Mouse (Mus musculus): Measurements from ENCODE around the gene Gldc. TPM values are rescaled to one million over a fixed set of nuclear protein-coding genes. Genes with fewer than 3 reads are reported as not detected.
"Not testable (repeated sequence)": the region's sequence is repeated elsewhere in the genome, so short reads cannot be mapped to it uniquely, and the experiment has no call there.

Gene Gldc
- polyA plus RNA-seq (2012; rRNA removed) = 49.3 and 52.7 TPM in 2 replicates

DNA sequence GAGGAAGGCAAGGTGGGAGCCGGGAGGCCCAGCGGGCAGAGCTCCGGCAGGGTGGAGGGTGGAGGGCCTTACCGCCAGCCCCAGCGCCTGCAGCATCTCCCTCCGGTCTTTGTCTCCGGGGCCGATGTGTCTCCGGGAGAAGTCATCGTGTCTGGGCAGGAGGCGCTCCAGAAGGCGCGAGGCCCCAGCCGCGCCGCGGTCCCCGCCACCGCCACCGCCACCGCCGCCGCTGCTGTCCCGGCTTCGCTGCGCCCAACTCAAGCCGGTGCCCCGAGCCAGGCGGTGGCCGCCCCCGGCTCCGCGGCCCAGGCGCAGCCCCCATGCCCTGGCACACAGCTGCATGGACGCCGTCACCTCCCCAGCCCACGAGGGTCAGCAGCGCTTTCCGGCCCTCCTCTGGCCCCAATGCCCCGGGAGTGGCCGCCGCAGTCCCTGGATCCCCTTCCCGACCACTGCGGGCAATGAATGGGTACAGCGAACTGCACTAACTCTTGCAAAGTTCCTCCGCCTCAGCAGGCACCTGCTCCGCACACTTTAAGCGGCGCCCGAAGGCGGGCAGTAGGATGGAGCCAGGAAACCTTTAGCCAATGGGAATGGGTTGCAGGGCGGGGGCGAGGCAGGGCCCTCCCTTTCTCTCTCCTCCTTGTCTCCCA is at the start of gene Gldc:
Gldc (minus strand) TSS at position 511 of the 653 bp plus-strand sequence.
- DNase-seq (ENCODE audit: low read depth) = no peak

DNA sequence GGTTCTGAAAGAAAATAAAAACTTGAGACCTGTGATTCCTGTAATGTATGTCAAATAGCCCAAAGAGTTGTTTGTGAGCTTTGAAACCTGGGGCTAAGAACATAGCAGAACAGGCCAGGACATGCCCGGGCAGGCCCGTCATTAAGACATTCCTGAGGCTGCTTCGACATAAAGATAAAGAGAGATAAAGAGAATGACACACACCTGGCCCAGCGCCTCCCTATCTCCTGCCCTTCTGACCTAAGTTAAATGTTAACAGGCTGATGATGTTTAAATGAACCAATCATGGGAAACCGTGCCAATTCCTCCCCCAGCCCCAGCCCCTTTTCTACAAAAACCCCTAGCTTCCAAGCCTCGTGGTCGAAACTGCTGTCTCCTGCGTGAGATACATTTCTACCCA is 47.4 kb upstream of the Gldc start:
- not testable (repeated sequence) for DNase-seq (ENCODE audit: low read depth)

DNA sequence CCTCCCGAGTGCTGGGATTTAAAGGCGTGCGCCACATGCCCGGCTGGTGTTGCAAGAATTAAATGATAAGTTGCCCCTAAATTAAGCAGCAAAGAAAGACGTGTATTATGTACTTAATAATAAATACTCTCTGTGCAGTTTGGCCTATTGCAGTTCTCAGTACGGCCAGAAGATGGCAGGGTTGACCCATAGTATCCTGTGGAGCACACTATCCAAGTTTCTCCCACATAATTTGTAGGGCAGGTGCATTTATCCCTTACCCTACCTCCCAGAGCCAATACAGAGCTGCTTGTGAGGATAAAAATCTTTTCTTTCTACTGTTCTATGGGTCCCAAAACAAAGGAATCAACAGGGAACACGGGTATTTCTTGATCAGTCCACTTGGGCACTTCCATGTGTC is 42.1 kb upstream of the Gldc start:
- DNase-seq (ENCODE audit: low read depth) = no peak

DNA sequence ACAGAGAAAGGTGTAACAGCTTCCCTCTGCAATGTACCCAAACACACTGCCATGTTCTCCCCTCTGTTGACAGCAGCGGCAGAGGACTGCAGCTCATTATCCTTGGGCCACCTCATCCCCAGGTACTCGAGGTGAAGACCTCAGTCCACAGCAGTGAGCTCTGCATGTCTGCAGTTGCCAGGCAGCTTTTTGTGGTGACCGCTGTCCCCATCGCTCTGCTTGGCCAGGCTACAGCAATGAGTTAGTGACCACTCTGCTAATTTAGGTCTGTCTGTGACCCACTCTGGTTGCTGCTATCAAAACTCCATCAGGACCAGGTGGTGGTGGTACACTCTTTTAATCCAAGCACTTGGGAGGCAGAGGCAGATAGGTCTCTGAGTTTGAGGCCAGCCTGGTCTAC is 41.0 kb upstream of the Gldc start:
- no peak for DNase-seq (ENCODE audit: low read depth)

DNA sequence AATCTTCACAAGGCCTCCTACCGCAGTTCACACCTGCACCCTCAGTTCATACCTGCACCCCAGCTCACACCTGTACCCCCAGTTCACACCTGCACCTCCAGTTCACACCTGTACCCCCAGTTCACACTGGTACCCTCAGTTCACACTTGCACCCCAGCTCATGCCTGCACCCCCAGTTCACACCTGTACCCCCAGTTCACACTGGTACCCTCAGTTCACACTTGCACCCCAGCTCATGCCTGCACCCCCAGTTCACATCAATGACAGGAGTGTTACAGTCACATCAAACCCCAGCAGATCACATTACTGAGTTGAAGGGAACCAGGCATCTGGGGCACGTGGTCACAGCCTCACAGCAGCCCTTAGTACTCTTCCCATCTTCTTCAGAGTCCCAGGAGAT is 40.5 kb upstream of the Gldc start:
- DNase-seq (ENCODE audit: low read depth) = not testable (repeated sequence)

DNA sequence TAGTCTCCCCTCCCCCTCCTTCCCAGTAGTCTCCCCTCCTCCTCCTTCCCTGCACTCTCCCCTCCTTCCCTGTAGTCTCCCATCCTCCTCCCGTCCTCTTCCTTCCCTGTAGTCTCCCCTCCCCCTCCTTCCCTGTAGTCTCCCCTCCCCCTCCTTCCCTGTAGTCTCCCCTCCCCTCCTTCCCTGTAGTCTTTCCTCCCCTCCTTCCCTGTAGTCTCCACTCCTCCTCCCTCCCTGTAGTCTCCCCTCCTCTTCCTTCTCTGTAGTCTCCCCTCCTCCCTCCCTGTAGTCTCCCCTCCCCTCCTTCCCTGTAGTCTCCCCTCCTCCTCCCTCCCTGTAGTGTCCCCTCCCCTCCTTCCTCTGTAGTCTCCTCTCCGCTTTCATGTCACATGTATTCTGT is 38.8 kb upstream of the Gldc start:
- no peak for DNase-seq (ENCODE audit: low read depth)

DNA sequence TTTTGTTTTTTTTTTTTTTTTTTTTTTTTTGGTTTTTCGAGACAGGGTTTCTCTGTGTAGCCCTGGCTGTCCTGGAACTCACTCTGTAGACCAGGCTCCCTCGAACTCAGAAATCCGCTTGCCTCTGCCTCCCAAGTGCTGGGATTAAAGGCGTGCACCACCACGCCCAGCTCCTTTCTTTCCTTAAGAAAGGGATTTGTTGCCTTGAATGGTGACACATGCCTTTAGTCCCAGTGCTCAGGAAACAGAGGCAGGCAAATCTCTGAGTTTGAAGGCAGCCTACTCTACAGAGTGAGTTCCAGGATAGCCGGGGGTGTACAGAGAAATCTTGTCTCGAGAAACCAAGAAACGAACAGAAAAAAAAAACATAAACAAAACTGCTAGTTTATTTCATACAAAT is 33.8 kb upstream of the Gldc start:
- not testable (repeated sequence) for DNase-seq (ENCODE audit: low read depth)

DNA sequence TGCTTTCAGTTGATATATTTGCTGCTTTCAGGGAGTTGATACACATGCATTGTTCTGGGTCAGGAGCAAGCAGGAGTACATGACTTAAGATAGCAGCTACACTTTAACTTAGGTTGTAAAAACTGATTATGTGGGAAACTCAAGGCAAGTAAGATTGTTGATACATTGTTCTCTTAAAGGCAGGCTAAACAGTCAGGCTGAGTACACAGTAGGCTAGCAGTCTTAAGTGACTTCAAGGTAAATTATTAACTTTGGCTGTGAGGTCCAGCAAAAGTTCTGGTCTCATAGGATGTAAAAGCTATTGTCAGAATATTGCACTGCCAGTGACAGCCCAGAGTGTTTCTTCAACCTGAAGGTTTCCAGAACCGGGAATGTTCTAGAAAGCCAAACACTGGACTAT is 31.8 kb upstream of the Gldc start:
- no peak for DNase-seq (ENCODE audit: low read depth)

- no peak for DNase-seq (ENCODE audit: low read depth)
Measured at GRCm38 (mm10) chr19:30205874-30206273, 30.6 kb upstream of the Gldc start.

DNA sequence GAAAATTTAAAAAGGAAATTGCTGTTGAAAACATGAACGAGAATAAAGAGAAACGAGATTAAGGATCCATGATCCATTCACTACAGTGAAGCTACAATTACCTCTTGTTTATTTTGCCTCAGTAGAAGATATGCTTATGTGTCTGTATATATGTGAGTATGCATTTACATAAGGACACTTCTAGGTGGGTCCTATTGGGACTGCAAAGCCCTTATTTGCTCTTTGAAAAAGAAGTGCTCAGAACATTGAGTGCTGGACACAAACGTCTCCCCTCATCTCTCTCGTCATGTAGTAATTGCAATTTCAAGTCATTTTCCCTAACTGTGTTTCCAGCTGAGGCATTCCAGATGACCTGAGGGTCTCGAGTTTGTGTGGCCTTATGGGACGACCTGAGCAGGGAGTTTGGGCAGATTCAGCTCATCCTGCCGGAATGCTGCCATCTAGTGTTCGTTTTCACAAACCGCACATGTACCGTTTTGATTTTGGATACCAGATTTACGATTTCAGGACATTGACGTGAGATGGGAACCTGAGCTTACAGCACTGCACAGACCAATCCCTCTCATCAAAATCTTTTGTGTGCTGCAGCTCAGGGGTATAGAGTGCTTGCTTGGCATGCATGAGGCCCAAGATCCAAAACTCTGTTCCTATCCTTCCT is 30.1 kb upstream of the Gldc start:
- no peak for DNase-seq (ENCODE audit: low read depth)

DNA sequence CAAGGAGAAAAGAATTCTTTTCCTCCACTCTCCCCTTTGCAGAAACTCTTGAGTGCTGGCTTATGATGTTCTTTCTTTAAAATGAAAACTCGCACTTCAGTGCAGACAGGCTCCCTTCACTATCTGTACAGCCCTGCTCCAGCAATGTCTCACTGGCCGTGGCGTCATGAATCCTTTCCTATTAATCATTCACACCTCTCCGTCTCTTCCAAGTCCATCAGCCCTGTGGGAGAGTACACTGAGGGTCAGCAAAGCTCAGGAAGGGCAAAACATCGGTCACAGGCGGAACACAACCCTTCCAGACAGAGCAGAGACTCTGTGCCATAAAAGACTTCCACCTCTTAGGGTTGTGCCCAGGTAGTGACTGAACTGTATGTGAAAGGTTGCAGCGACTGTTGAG is 26.9 kb upstream of the Gldc start:
- DNase-seq (ENCODE audit: low read depth) = no peak

DNA sequence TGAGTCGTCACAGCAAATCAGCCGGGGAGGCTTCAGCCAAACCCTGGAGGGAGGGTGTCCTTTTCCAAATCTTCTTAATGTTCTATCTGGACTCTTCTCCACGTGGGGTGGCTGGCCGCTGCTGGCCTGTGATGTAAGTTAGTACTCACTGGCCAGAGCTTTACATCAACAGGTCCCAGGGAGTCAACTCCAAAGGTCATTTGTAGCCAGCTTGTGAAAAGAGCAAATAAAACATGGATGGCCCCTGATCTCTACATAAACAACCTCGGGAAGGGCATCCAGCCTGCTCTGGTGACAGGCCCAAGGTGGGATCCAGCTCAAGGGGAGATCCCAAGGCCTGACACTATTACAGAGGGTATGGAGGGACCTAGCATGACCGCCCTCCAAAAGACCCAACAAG is 19.8 kb upstream of the Gldc start:
- no peak for DNase-seq (ENCODE audit: low read depth)

DNA sequence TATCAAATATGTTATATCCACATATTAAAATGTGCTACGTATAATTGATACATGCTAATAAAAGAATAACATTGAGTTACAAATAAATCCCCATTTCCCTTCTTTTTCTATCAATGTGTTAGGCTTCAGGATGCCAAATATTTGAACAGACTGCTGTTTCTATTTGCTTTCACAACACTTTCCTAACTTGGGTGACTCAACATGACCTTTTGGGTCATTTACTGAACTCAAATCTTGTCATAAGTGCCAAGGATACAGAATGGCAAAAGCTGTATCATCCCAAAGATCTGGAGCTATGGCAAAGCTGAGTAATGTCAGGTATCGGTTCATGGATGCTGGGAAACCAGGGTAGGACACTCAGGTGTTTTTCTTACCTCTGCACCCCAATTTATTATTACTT is 12.0 kb upstream of the Gldc start:
- DNase-seq (ENCODE audit: low read depth) = no peak

- no peak for DNase-seq (ENCODE audit: low read depth)
Measured at GRCm38 (mm10) chr19:30185536-30185935, 10.3 kb upstream of the Gldc start.

- DNase-seq (ENCODE audit: low read depth) = no peak
Measured at GRCm38 (mm10) chr19:30179979-30180378, 4.8 kb upstream of the Gldc start.

- DNase-seq (ENCODE audit: low read depth) = no peak
Measured at GRCm38 (mm10) chr19:30174074-30174670, 1.1 kb downstream of the Gldc start.

DNA sequence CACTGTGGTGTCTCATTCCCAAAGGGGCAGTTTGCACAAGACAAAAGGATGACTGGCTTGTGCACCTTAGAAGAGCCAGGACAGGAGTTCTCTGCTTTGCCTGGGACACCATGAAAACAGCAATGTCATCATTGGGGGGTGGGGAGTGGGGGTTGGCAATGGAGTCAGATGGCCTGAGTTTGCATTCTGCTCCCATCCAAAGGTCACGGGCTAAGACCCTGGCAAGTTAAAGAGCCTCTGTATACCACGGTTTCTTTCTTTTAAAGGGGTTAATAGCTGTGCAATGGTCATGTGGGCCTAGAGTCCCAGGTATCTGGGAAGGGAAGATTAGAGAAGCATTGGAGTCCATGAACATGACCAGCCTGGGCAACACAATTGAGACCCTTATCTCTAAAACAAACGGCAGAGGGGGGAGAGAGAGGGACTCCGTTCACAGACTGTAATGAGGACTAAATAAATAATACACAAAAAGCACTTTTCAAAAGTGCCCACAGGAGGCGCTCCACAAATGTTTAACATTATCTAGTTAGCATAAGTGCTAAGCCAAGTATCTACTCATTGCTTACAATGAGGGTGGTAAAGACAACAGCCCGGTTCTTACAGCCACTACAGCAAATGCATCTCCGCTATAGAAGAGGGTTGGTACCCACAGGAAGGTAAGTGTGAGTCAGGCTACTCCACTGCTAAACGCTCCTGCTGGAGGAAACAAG is 3.7 kb downstream of the Gldc start:
- DNase-seq (ENCODE audit: low read depth) = no peak

- no peak for DNase-seq (ENCODE audit: low read depth)
Measured at GRCm38 (mm10) chr19:30170319-30170718, 4.9 kb downstream of the Gldc start.

GRCm38 (mm10) chr19:30166801-30167505 is 8.3 kb downstream of the Gldc start:
- DNase-seq (ENCODE audit: low read depth) = no peak

DNA sequence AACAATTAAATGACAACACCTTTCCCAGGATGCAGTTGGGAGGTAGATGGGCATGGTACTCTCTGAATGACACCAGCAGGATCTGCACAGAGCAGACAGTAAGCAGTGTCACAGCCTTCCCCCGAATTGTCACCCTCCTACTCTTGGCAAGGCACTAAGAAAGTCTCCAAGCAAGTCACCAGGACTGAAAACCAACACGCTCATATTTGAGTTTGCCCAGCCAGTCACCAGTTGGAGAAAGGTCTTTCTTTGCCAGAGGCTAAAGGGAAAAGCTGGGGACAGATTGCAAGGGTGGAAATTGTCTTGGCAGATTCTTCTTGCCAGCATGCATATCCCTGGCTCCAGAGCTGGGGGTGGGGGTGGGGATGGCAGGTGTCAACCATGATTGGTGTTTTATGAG is 11.0 kb downstream of the Gldc start:
- DNase-seq (ENCODE audit: low read depth) = no peak

- DNase-seq (ENCODE audit: low read depth) = no peak
Measured at GRCm38 (mm10) chr19:30162808-30163207, 12.4 kb downstream of the Gldc start.

DNA sequence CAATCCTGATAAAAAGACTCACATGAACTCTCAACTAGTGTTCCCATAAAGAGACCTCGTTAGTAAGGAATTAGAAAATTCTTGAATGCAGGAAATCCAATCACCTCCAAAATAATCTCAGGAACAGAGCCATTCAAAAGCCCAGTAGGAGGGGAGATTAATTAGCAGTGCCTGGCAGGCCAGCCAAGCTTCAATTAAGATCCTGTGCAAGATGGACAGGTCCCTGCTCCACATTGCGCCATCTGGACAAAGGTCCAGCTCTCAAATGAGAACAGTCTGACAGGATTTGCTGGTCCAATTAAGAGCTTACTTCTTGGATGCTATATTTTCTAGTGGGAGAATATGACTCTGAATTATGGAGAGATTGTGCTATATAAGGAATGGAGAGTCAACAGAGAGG is 15.2 kb downstream of the Gldc start:
- DNase-seq (ENCODE audit: low read depth) = no peak
